Mouse (Mus musculus) naive thymus-derived CD4-positive, alpha-beta T cell, adult 2 months (primary cell): ENCODE data around the gene Prss53.
"Not testable (repeated sequence)": the region's sequence is repeated elsewhere in the genome, so short reads cannot be mapped to it uniquely, and the experiment has no call there.

ENCODE experiments used
- DNase-seq: peaks from one replicate; pipeline ENCODE4 v3.0.0-alpha.2; 2011; ENCODE audit warnings: low read depth

Gene Prss53

GRCm38 (mm10) chr7:127912190-127912871 lies 21.6 kb upstream of the Prss53 start, which contains the start of gene Kat8:
TSS of gene Kat8 (plus strand) at chr7:127912516.
- peak; percentile 93 for DNase-seq

- DNase-seq = no peak
These were observed 17.9 kb upstream of the Prss53 start for GRCm38 (mm10) chr7:127908656-127909055.

- no peak for DNase-seq
These were observed 17.2 kb upstream of the Prss53 start for GRCm38 (mm10) chr7:127907939-127908338.

- peak; percentile 72 for DNase-seq
These were observed 13.4 kb upstream of the Prss53 start, which contains the start of gene Bckdk for GRCm38 (mm10) chr7:127903971-127904796. TSS of gene Bckdk (plus strand) at chr7:127904082.

- no peak for DNase-seq
These were observed 11.0 kb upstream of the Prss53 start for GRCm38 (mm10) chr7:127901772-127902171.

- no peak for DNase-seq
These were observed 9.2 kb upstream of the Prss53 start for GRCm38 (mm10) chr7:127899997-127900396.

- peak; percentile 68 for DNase-seq
These were observed 7.6 kb upstream of the Prss53 start for GRCm38 (mm10) chr7:127898179-127898956.

- no peak for DNase-seq
These were observed 6.8 kb upstream of the Prss53 start for GRCm38 (mm10) chr7:127897542-127897941.

- DNase-seq = peak; percentile 81
These were observed 5.6 kb upstream of the Prss53 start for GRCm38 (mm10) chr7:127896384-127896783.

GRCm38 (mm10) chr7:127895891-127896290 lies 5.1 kb upstream of the Prss53 start:
- not testable (repeated sequence) for DNase-seq

GRCm38 (mm10) chr7:127895442-127895841 lies 4.7 kb upstream of the Prss53 start, which contains the start of the genes Gm21974 and Vkorc1:
TSS of gene Gm21974 (minus strand) at chr7:127895454.
TSS of gene Vkorc1 (minus strand) at chr7:127895617.
- peak; percentile 91 for DNase-seq

GRCm38 (mm10) chr7:127894480-127894879 lies 3.7 kb upstream of the Prss53 start:
- DNase-seq = no peak

- DNase-seq = no peak
These were observed 1.9 kb downstream of the Prss53 start for GRCm38 (mm10) chr7:127888821-127889220.

- DNase-seq = no peak
These were observed 3.0 kb downstream of the Prss53 start for GRCm38 (mm10) chr7:127887781-127888180.

GRCm38 (mm10) chr7:127887191-127887590 lies 3.6 kb downstream of the Prss53 start:
- DNase-seq = no peak

GRCm38 (mm10) chr7:127886551-127886950 lies 4.2 kb downstream of the Prss53 start:
- DNase-seq = no peak

- no peak for DNase-seq
These were observed 4.8 kb downstream of the Prss53 start for GRCm38 (mm10) chr7:127885951-127886350.

- DNase-seq = no peak
These were observed 10.3 kb downstream of the Prss53 start for GRCm38 (mm10) chr7:127880431-127880830.

GRCm38 (mm10) chr7:127879301-127879700 lies 11.5 kb downstream of the Prss53 start:
- DNase-seq = no peak

- DNase-seq = peak; percentile 92
These were observed 14.1 kb downstream of the Prss53 start, which contains the start of gene Zfp668 for GRCm38 (mm10) chr7:127876467-127877348. TSS of gene Zfp668 (minus strand) at chr7:127876828.

GRCm38 (mm10) chr7:127876041-127876466 lies 14.7 kb downstream of the Prss53 start, which contains the start of gene Zfp646:
TSS of gene Zfp646 (plus strand) at chr7:127876221.
- peak; percentile 86 for DNase-seq
